In genomic region chr17:29145101-29145500, GRCm38 (mm10) we compare ENCODE assay signal across 22 mouse cellular contexts. TPM values are rescaled to one million over a fixed set of nuclear protein-coding genes. Genes with fewer than 3 reads are reported as not detected.
DNase-seq lines count a peak whose midpoint lies in the region; ATAC-seq and TF ChIP-seq lines count a peak whose summit lies in the region.
"Had no signal": no experiment of that assay in that cellular context is flagged by ENCODE, and none has a peak within 500 bp of the region (broad histone marks: within the 10 kb centered on the region; RNA-seq: fewer than 3 reads in every experiment).

No protein-coding gene starts in this region.

- no peak overlapping the region for H3K9ac ChIP-seq in midbrain, embryonic 14.5 days (replicated peaks; ENCODE audit: low read length)
- H3K9ac ChIP-seq: embryonic facial prominence, embryonic 12.5 days; embryonic facial prominence, embryonic 15.5 days; forebrain, postnatal 0 days; hindbrain, embryonic 12.5 days; hindbrain, embryonic 15.5 days had no signal

- H3K9me3 ChIP-seq in megakaryocyte, embryonic 14.5 days, result peaks cover 7% of the 10 kb centered on the region
- no peaks in the 10 kb centered on the region for H3K9me3 ChIP-seq in midbrain, embryonic 14.5 days (ENCODE audit: control insufficient read depth, low read length)
- H3K9me3 ChIP-seq: embryonic facial prominence, embryonic 15.5 days; hindbrain, embryonic 15.5 days had no signal

- H3ac ChIP-seq in myocyte (ENCODE audit: control insufficient read depth, insufficient read length), result no peak overlapping the region

- H3K4me3 ChIP-seq in megakaryocyte, embryonic 14.5 days (replicated peaks), result peak overlapping the region; percentile 64
- no peak overlapping the region for H3K4me3 ChIP-seq in myocyte
- H3K4me3 ChIP-seq in midbrain, embryonic 14.5 days (replicated peaks; ENCODE audit: low read depth, low read length), result no peak overlapping the region
- H3K4me3 ChIP-seq: embryonic facial prominence, embryonic 12.5 days; embryonic facial prominence, embryonic 15.5 days; gastrocnemius, adult 2 months; hindbrain, embryonic 12.5 days; hindbrain, embryonic 15.5 days had no signal

- no peak overlapping the region for H3K27ac ChIP-seq in midbrain, embryonic 14.5 days (replicated peaks; ENCODE audit: low read depth, low read length)
- H3K27ac ChIP-seq: embryonic facial prominence, embryonic 12.5 days; embryonic facial prominence, embryonic 15.5 days; gastrocnemius, adult 2 months; hindbrain, embryonic 12.5 days; hindbrain, embryonic 15.5 days had no signal

- H3K36me3 ChIP-seq in megakaryocyte, embryonic 14.5 days (replicated peaks; ENCODE audit: low read length), result peaks cover 13% of the 10 kb centered on the region
- H3K36me3 ChIP-seq in myocyte (ENCODE audit: control insufficient read depth, insufficient read depth), result no peaks in the 10 kb centered on the region
- H3K36me3 ChIP-seq in midbrain, embryonic 14.5 days (ENCODE audit: control insufficient read depth, insufficient read depth, low read length), result no peaks in the 10 kb centered on the region
- H3K36me3 ChIP-seq: embryonic facial prominence, embryonic 12.5 days; embryonic facial prominence, embryonic 15.5 days; hindbrain, embryonic 12.5 days; hindbrain, embryonic 15.5 days had no signal

- peaks cover 89% of the 10 kb centered on the region for H3K4me1 ChIP-seq in megakaryocyte, embryonic 14.5 days
- H3K4me1 ChIP-seq in midbrain, embryonic 14.5 days (ENCODE audit: control insufficient read depth, insufficient read depth, low read length), result no peaks in the 10 kb centered on the region
- H3K4me1 ChIP-seq: embryonic facial prominence, embryonic 12.5 days; hindbrain, embryonic 15.5 days had no signal

- H3K79me2 ChIP-seq in myocyte (ENCODE audit: control insufficient read depth, insufficient read depth), result no peaks in the 10 kb centered on the region

- no peak for ATAC-seq in megakaryocyte, adult 5-6 weeks (ENCODE audit: poor library complexity, severe bottlenecking)
- ATAC-seq in midbrain, embryonic 14.5 days (ENCODE audit: low FRiP score, low TSS enrichment), result no peak
- ATAC-seq: forebrain, embryonic 14.5 days; forebrain, postnatal 0 days had no signal

- TF ChIP-seq POLR2A in myocyte (IDR thresholded peaks at IDR 0.05; ENCODE audit: insufficient read length, low read depth), result no peak

- WGBS in midbrain, embryonic 14.5 days, result 91% methylated on average over 12 of the region's 12 CpGs

- no peak overlapping the region for H3K4me2 ChIP-seq in myocyte (ENCODE audit: low read depth)
- H3K4me2 ChIP-seq in midbrain, embryonic 14.5 days (ENCODE audit: low read length), result no peak overlapping the region
- H3K4me2 ChIP-seq: embryonic facial prominence, embryonic 12.5 days; embryonic facial prominence, embryonic 15.5 days; heart, embryonic 11.5 days; hindbrain, embryonic 12.5 days; hindbrain, embryonic 15.5 days had no signal

- peak; percentile 75 to 77 for DNase-seq in B cell, adult 2 months
- no peak for DNase-seq in midbrain, embryonic 14.5 days
- DNase-seq in retina, embryonic 14.5 days (ENCODE audit: low spot score), result no peak
- DNase-seq: adrenal gland, adult 2 months; adrenal gland, postnatal 14 days; cerebellum, adult 11 months; cerebellum, adult 2 months; cerebellum, adult 9-11 months; cerebellum, postnatal 25 days; forebrain, postnatal 0 days; gastrocnemius, adult 2 months; gastrocnemius, postnatal 14 days; heart, adult 11 months had no signal

- H3K27me3 ChIP-seq in megakaryocyte, embryonic 14.5 days (replicated peaks), result peaks cover 15% of the 10 kb centered on the region
- no peaks in the 10 kb centered on the region for H3K27me3 ChIP-seq in myocyte (ENCODE audit: control insufficient read depth, insufficient read depth, insufficient read length)
- H3K27me3 ChIP-seq in midbrain, embryonic 14.5 days (ENCODE audit: control insufficient read depth, insufficient read depth, low read length), result no peaks in the 10 kb centered on the region
- H3K27me3 ChIP-seq: embryonic facial prominence, embryonic 15.5 days; hindbrain, embryonic 12.5 days; hindbrain, embryonic 15.5 days had no signal

TF ChIP-seq in myocyte, 11 proteins besides CTCF, POLR2A, EP300 and RAD21:
- TF ChIP-seq TCF3 (IDR thresholded peaks at IDR 0.05; ENCODE audit: insufficient read length, low read depth), result no peak
- no peak for TF ChIP-seq E2F4 (IDR thresholded peaks at IDR 0.05; ENCODE audit: insufficient read depth)
- no peak for TF ChIP-seq USF1 (IDR thresholded peaks at IDR 0.05; ENCODE audit: low read depth)
- no peak for TF ChIP-seq TCF12 (IDR thresholded peaks at IDR 0.05; ENCODE audit: insufficient read depth, poor library complexity, severe bottlenecking)
- peak in 2 of 3 experiments; percentile 42 to 84 for TF ChIP-seq MYOD1 (IDR thresholded peaks at IDR 0.05; ENCODE audit: control insufficient read depth in 1 of 3, insufficient read length in 2 of 3, low read depth in 2 of 3)
- no peak for TF ChIP-seq REST (IDR thresholded peaks at IDR 0.05; ENCODE audit: insufficient read depth, insufficient read length)
- TF ChIP-seq SRF (IDR thresholded peaks at IDR 0.05; ENCODE audit: control insufficient read depth, insufficient read length, low read depth), result no peak
- TF ChIP-seq MYOG (IDR thresholded peaks at IDR 0.05; ENCODE audit: control insufficient read depth in 1 of 3, insufficient read depth in 1 of 3, insufficient read length in 2 of 3, low read depth in 2 of 3), result peak in 2 of 3 experiments; percentile 36 to 78
- no peak for TF ChIP-seq MAX (IDR thresholded peaks at IDR 0.05; ENCODE audit: low read depth)
- no peak for TF ChIP-seq POLR2AphosphoS2 (IDR thresholded peaks at IDR 0.05; ENCODE audit: insufficient read length, low read depth)
- TF ChIP-seq CEBPB (IDR thresholded peaks at IDR 0.05; ENCODE audit: insufficient read depth, poor library complexity, severe bottlenecking), result no peak

RNA-seq across cellular contexts. Expression of gene Rab44, which starts 31.2 kb away (rescaled TPM):
- 3.4 and 22.3 TPM in 2 replicates for polyA plus RNA-seq in megakaryocyte, embryonic 14.5 days (2012; ENCODE audit: insufficient read depth, low replicate concordance)
- 52.2 and 62.4 TPM in 2 replicates for total RNA-seq in megakaryocyte, adult 5-6 weeks (2015)
- total RNA-seq in megakaryocyte, adult 5-6 weeks (2017), result 104 and 105 TPM in 2 replicates
- 6.8 TPM for polyA plus RNA-seq in myocyte (2012; fragmentation: generic; extraction: Trizol)
- 0.20 TPM in 1 of 2 replicates, not detected in the other for polyA plus RNA-seq in midbrain, embryonic 14.5 days (2014; fragmentation: Nextera tagmentation; extraction: Ambion mirVana)
- total RNA-seq: forebrain, postnatal 0 days had no signal
- polyA plus RNA-seq: forebrain, embryonic 14.5 days; forebrain, postnatal 0 days; heart, embryonic 11.5 days had no signal

RNA-seq across cellular contexts. Expression of gene Cdkn1a, which starts 54.3 kb away (rescaled TPM):
- polyA plus RNA-seq in megakaryocyte, embryonic 14.5 days (2012; ENCODE audit: insufficient read depth, low replicate concordance), result 228 and 253 TPM in 2 replicates
- total RNA-seq in megakaryocyte, adult 5-6 weeks (2015), result 19.9 and 22.6 TPM in 2 replicates
- 3.7 and 5.8 TPM in 2 replicates for total RNA-seq in megakaryocyte, adult 5-6 weeks (2017)
- 2,069 TPM for polyA plus RNA-seq in myocyte (2012; fragmentation: generic; extraction: Trizol)
- polyA plus RNA-seq in midbrain, embryonic 14.5 days (2014; fragmentation: Nextera tagmentation; extraction: Ambion mirVana), result 80.8 and 109 TPM in 2 replicates

Comparison
In these comparisons a context has a peak if more than half of its experiments do, and no peak if none do; other contexts are left out.
1. DNase-seq: peak in B cell, adult 2 months (2 of 2); none in midbrain, embryonic 14.5 days (single experiment) and retina, embryonic 14.5 days (single experiment).